Mouse (Mus musculus): ENCODE data around the gene Clec4e. TPM values are rescaled to one million over a fixed set of nuclear protein-coding genes. Genes with fewer than 3 reads are reported as not detected.

Gene Clec4e
- polyA plus RNA-seq, 1 experiment: 0.09 TPM

DNA sequence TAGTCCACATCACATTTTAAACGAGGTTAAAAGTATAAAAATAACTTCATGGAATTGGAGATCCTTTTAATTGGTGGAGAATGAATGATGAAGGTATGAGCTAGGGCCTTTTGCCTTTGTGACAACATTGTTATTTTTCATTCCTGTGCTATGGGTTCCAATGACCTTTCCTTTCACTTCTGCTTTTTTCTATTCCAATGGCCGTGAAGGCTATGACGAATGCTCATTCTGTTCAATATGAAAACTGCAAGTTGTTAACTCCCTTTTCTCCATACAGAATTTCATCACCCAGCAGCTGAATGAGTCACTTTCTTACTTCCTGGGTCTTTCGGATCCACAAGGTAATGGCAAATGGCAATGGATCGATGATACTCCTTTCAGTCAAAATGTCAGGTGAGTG, 45.5 kb downstream of the Clec4e start:
- no peak for TF ChIP-seq GATA1 (IDR thresholded peaks at IDR 0.05; ENCODE audit: low read length)

DNA sequence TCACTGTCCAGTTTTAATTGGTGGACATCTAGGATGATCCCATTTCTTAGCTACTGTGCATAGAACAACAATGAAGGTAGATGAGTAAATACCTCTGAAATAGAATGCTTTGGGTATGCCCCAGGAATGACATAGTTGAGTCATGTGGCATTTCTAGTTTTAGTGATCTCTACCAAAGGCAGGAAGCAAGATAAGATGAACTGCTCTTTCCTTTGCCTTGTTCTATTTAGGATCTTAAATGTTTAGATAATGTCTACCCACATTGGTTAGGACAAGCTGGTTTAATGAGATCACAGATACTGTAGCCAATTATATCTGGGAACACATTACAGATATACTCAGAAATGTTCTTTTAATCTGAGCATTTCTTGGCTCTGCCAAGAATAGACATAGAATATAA, 52.1 kb downstream of the Clec4e start:
- peak; percentile 36 for TF ChIP-seq GATA1 (IDR thresholded peaks at IDR 0.05; ENCODE audit: low read length)

Other genes starting within 250 kb of the Clec4e start
- not detected in 2 replicates for gene Clec4b1, start 239.9 kb downstream of the Clec4e start, polyA plus RNA-seq (2012)
- not detected in 2 replicates for gene Clec4a2, start 183.4 kb downstream of the Clec4e start, polyA plus RNA-seq (2012)
- not detected in 2 replicates for gene Clec4b2, start 117.0 kb downstream of the Clec4e start, polyA plus RNA-seq (2012)
- gene Clec4n, start 60.0 kb downstream of the Clec4e start, polyA plus RNA-seq (2012): not detected in 2 replicates
- gene Clec4d, start 27.8 kb downstream of the Clec4e start, polyA plus RNA-seq (2012): 0.14 and 0.22 TPM in 2 replicates
- gene Vmn2r19, start 18.5 kb upstream of the Clec4e start, polyA plus RNA-seq (2012): not detected in 2 replicates
- gene Vmn2r20, start 128.2 kb upstream of the Clec4e start, polyA plus RNA-seq (2012): not detected in 2 replicates
- not detected in 2 replicates for gene Vmn2r21, start 243.5 kb upstream of the Clec4e start, polyA plus RNA-seq (2012)

All from G1E-ER4 (cell line).